Comparison of ENCODE assay signal across 14 mouse cellular contexts in genomic region chr1:133613817-133614216, GRCm38 (mm10). TPM values are rescaled to one million over a fixed set of nuclear protein-coding genes. Genes with fewer than 3 reads are reported as not detected.
A peak's percentile ranks its signal among the peaks of the same experiment; 100 is the strongest.
DNase-seq lines count a peak whose midpoint lies in the region; ATAC-seq and TF ChIP-seq lines count a peak whose summit lies in the region.
"Had no signal": no experiment of that assay in that cellular context is flagged by ENCODE, and none has a peak within 500 bp of the region (broad histone marks: within the 10 kb centered on the region; RNA-seq: fewer than 3 reads in every experiment).

No protein-coding gene starts in this region.

- H3K27me3 ChIP-seq in kidney, postnatal 0 days (ENCODE audit: insufficient read depth, low read length), result no peaks in the 10 kb centered on the region
- H3K27me3 ChIP-seq in G1E (ENCODE audit: insufficient read depth, low read length), result no peaks in the 10 kb centered on the region
- no peaks in the 10 kb centered on the region for H3K27me3 ChIP-seq in forebrain, embryonic 12.5 days
- no peaks in the 10 kb centered on the region for H3K27me3 ChIP-seq in heart, embryonic 12.5 days (replicated peaks)
- H3K27me3 ChIP-seq: forebrain, embryonic 13.5 days; neural tube, embryonic 13.5 days had no signal

- H3K27ac ChIP-seq in kidney, postnatal 0 days, result no peak overlapping the region
- no peak overlapping the region for H3K27ac ChIP-seq in forebrain, embryonic 12.5 days
- H3K27ac ChIP-seq in heart, embryonic 12.5 days (ENCODE audit: poor library complexity, severe bottlenecking), result no peak overlapping the region
- H3K27ac ChIP-seq: forebrain, embryonic 13.5 days; neural tube, embryonic 13.5 days had no signal

- 76% methylated on average over 3 of the region's 3 CpGs for WGBS in kidney, postnatal 0 days
- 82% methylated on average over 3 of the region's 3 CpGs for WGBS in forebrain, embryonic 12.5 days
- 73% methylated on average over 3 of the region's 3 CpGs for WGBS in heart, embryonic 12.5 days

- H3K9me3 ChIP-seq in kidney, postnatal 0 days (replicated peaks; ENCODE audit: low read length), result no peaks in the 10 kb centered on the region
- H3K9me3 ChIP-seq in G1E (replicated peaks), result no peaks in the 10 kb centered on the region
- no peaks in the 10 kb centered on the region for H3K9me3 ChIP-seq in forebrain, embryonic 12.5 days
- H3K9me3 ChIP-seq in heart, embryonic 12.5 days (replicated peaks), result no peaks in the 10 kb centered on the region
- H3K9me3 ChIP-seq: forebrain, embryonic 13.5 days; neural tube, embryonic 13.5 days had no signal

- H3K4me2 ChIP-seq in kidney, postnatal 0 days (ENCODE audit: low read length), result no peak overlapping the region
- no peak overlapping the region for H3K4me2 ChIP-seq in forebrain, embryonic 12.5 days
- no peak overlapping the region for H3K4me2 ChIP-seq in heart, embryonic 12.5 days
- H3K4me2 ChIP-seq: forebrain, embryonic 13.5 days; neural tube, embryonic 13.5 days had no signal

- peak; percentile 25 for DNase-seq in kidney, postnatal 0 days (ENCODE audit: low spot score)
- DNase-seq in kidney, postnatal 4 days, result no peak
- peak; percentile 32 to 39 for DNase-seq in B cell, adult 2 months
- no peak for DNase-seq in G1E (ENCODE audit: low spot score)
- DNase-seq in induced T-regulatory cell, adult 2 months (ENCODE audit: low read depth), result peak; percentile 53
- no peak for DNase-seq in cerebellum, adult 9-10 months
- DNase-seq: kidney, adult 8-10 months; right cerebral cortex, postnatal 4 days had no signal

- no peaks in the 10 kb centered on the region for H3K4me1 ChIP-seq in kidney, postnatal 0 days (replicated peaks; ENCODE audit: insufficient read depth, low read length)
- H3K4me1 ChIP-seq in G1E (ENCODE audit: insufficient read depth, low read depth, low read length), result peaks cover 30% of the 10 kb centered on the region
- peaks cover 5% of the 10 kb centered on the region for H3K4me1 ChIP-seq in forebrain, embryonic 12.5 days
- peaks cover 8% of the 10 kb centered on the region for H3K4me1 ChIP-seq in heart, embryonic 12.5 days (replicated peaks)

- peak; percentile 51 for TF ChIP-seq CTCF in kidney, postnatal 0 days (IDR thresholded peaks at IDR 0.05; ENCODE audit: low read depth)
- peak; percentile 79; the same call in 1 of the 2 replicates for TF ChIP-seq CTCF in G1E (IDR thresholded peaks at IDR 0.05; ENCODE audit: low read depth, low read length)

- H3K9ac ChIP-seq in kidney, postnatal 0 days (ENCODE audit: low read depth, low read length), result no peak overlapping the region
- no peak overlapping the region for H3K9ac ChIP-seq in forebrain, embryonic 12.5 days
- no peak overlapping the region for H3K9ac ChIP-seq in heart, embryonic 12.5 days
- H3K9ac ChIP-seq: forebrain, embryonic 13.5 days; neural tube, embryonic 13.5 days had no signal

- ATAC-seq in kidney, postnatal 0 days (replicated peaks; ENCODE audit: low FRiP score, low read depth), result no peak
- ATAC-seq in G1E (ENCODE audit: extremely low read depth, insufficient number of reproducible peaks, low FRiP score, poor library complexity, severe bottlenecking), result no peak
- no peak for ATAC-seq in forebrain, embryonic 12.5 days (ENCODE audit: low FRiP score)
- no peak for ATAC-seq in heart, embryonic 12.5 days (ENCODE audit: insufficient number of reproducible peaks, low FRiP score)
- ATAC-seq: forebrain, embryonic 13.5 days had no signal

- peaks cover 5% of the 10 kb centered on the region; the same call in 1 of the 2 replicates for H3K36me3 ChIP-seq in kidney, postnatal 0 days (ENCODE audit: insufficient read depth, low read length)
- H3K36me3 ChIP-seq in G1E (replicated peaks), result peaks cover 13% of the 10 kb centered on the region
- H3K36me3 ChIP-seq in forebrain, embryonic 12.5 days (replicated peaks), result peaks cover 7% of the 10 kb centered on the region
- peaks cover 50% of the 10 kb centered on the region for H3K36me3 ChIP-seq in heart, embryonic 12.5 days

- no peak overlapping the region for H3K4me3 ChIP-seq in kidney, postnatal 0 days (replicated peaks; ENCODE audit: low read depth, low read length)
- H3K4me3 ChIP-seq in G1E (ENCODE audit: low read depth, low read length), result no peak overlapping the region
- no peak overlapping the region for H3K4me3 ChIP-seq in forebrain, embryonic 12.5 days (replicated peaks)
- no peak overlapping the region for H3K4me3 ChIP-seq in heart, embryonic 12.5 days
- H3K4me3 ChIP-seq: forebrain, embryonic 13.5 days; neural tube, embryonic 13.5 days had no signal

RNA-seq across cellular contexts. Expression of gene Snrpe, which starts 3.7 kb away (rescaled TPM):
- polyA plus RNA-seq in kidney, postnatal 0 days (2015; fragmentation: Nextera tagmentation; extraction: Ambion mirVana), result 591 and 663 TPM in 2 replicates
- total RNA-seq in G1E (2014; fragmentation: Nextera tagmentation) (170 and 200 TPM in 2 replicates), G1E (2017) (1,043 and 1,097 TPM in 2 replicates)
- 25.3 and 33.5 TPM in 2 replicates for polyA plus RNA-seq in G1E (2012)
- polyA plus RNA-seq in forebrain, embryonic 12.5 days (2016; fragmentation: Nextera tagmentation; extraction: Ambion mirVana), result 773 and 780 TPM in 2 replicates
- polyA plus RNA-seq in heart, embryonic 12.5 days (2016; fragmentation: Nextera tagmentation; extraction: Ambion mirVana), result 421 and 452 TPM in 2 replicates

RNA-seq across cellular contexts. Expression of gene Zbed6, which starts 46.9 kb away (rescaled TPM):
- not detected in 2 replicates for polyA plus RNA-seq in kidney, postnatal 0 days (2015; fragmentation: Nextera tagmentation; extraction: Ambion mirVana)
- total RNA-seq in G1E (2014; fragmentation: Nextera tagmentation) (31.5 and 42.4 TPM in 2 replicates), G1E (2017) (22.2 and 26.1 TPM in 2 replicates)
- not detected in 2 replicates for polyA plus RNA-seq in G1E (2012)
- not detected in 2 replicates for polyA plus RNA-seq in forebrain, embryonic 12.5 days (2016; fragmentation: Nextera tagmentation; extraction: Ambion mirVana)
- polyA plus RNA-seq in heart, embryonic 12.5 days (2016; fragmentation: Nextera tagmentation; extraction: Ambion mirVana), result not detected in 2 replicates
- polyA plus RNA-seq: forebrain, embryonic 13.5 days; heart, embryonic 14.5 days; lung, embryonic 16.5 days; neural tube, embryonic 13.5 days had no signal

RNA-seq across cellular contexts. Expression of gene Gm38394, which starts 47.3 kb away (rescaled TPM):
- polyA plus RNA-seq in kidney, postnatal 0 days (2015; fragmentation: Nextera tagmentation; extraction: Ambion mirVana), result 3.5 and 3.8 TPM in 2 replicates
- total RNA-seq in G1E (2014; fragmentation: Nextera tagmentation), result 62.2 and 74.9 TPM in 2 replicates
- total RNA-seq in G1E (2017), result 16.6 and 22.2 TPM in 2 replicates
- 6.8 and 7.9 TPM in 2 replicates for polyA plus RNA-seq in G1E (2012)
- polyA plus RNA-seq in forebrain, embryonic 12.5 days (2016; fragmentation: Nextera tagmentation; extraction: Ambion mirVana), result 6.3 and 6.4 TPM in 2 replicates
- 6.2 and 6.8 TPM in 2 replicates for polyA plus RNA-seq in heart, embryonic 12.5 days (2016; fragmentation: Nextera tagmentation; extraction: Ambion mirVana)

Comparison
In these comparisons a context has a peak if more than half of its experiments do, and no peak if none do; other contexts are left out.
1. DNase-seq: peak in kidney, postnatal 0 days (single experiment), B cell, adult 2 months (2 of 2) and induced T-regulatory cell, adult 2 months (single experiment); none in kidney, postnatal 4 days (0 of 2), G1E (single experiment) and cerebellum, adult 9-10 months (single experiment).
2. RNA of gene Snrpe, which starts 3.7 kb away (polyA plus RNA-seq): 773 to 780 TPM in forebrain, embryonic 12.5 days, 591 to 663 TPM in kidney, postnatal 0 days and 421 to 452 TPM in heart, embryonic 12.5 days; 25.3 to 33.5 TPM in G1E; every median in the first group is over 10 times any median in the second.